Mouse (Mus musculus) cerebellum, adult 9-10 months (tissue): ENCODE measurements at regions not wholly inside any gene's neighbourhood (a gene's known extent, or its start where the extent isn't known, plus 50 kb on each side); places are given as distances from the start of the nearest gene placed in this dataset.

ENCODE experiments used
- DNase-seq: peaks from one replicate; pipeline ENCODE4 v3.0.0; 2022

DNA sequence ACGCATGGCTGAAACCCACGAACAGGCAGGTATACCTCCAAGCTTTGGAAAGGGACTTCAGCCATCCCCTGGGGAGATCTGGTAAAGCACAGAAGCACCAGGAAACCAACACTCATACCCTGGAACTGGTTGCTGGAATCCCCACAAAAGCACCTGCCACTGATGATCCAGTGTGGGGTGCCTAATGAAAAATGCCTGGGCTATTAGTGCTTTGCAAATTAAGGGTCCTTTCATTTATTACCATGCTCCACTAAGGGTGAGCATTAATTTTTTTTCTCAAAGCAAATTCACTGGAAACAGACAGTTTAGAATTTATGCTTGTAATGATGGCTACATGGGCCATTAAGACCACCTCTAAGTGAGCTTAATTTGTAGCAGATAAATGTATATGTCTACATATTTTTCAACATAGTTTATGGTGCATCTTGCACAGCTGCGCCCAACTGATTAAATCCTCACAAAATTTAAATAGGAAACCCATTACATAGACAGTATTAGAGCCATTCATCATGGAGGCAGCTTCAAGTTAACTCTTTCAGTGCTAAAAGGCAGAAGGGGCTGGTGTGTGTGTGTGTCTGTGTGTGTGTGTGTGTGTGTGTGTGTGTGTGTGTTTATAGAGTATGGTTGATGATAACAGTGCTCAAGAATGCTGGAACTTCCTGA lies 201.8 kb downstream of the Cbln1 start:
- DNase-seq: no peak

DNA sequence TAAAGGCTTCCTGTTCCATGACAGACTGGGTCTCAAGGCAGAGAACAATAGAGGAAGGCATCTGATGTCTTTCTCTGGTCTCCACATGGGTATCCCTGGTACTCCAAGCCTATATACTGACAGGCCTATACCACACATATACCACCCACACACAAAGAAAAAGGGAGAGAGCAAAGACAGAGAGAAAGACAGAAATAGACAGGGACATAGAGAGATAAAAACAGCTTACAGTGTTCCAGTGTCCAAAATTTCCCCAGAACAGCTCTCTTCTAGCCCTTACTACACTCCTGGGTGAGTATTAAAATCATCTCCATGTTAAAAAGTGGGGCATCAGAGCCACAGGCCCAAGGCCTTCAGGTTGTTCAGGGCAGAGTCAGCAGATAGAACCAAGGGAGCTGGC lies 204.2 kb downstream of the Cbln1 start:
- DNase-seq: no peak

DNA sequence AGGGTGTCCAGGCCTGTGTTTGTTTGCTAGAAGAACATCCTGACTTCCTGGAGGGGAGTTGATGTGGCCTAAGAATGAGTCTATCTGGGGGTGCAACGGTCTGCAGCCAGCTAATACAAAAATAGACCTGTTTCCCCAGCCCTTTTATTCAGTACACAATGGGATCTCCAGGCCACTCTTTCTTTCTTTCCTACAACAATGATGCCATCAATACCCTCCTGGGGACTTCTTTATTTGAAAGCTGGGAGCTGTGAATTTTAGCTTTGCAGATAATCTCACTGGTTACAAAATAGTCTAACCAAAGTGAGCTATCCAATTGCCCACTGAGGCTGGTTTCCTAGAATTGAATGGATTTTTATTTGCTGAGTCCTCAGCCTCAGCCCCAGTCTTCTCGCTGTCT lies 207.4 kb downstream of the Cbln1 start:
- no peak for DNase-seq

DNA sequence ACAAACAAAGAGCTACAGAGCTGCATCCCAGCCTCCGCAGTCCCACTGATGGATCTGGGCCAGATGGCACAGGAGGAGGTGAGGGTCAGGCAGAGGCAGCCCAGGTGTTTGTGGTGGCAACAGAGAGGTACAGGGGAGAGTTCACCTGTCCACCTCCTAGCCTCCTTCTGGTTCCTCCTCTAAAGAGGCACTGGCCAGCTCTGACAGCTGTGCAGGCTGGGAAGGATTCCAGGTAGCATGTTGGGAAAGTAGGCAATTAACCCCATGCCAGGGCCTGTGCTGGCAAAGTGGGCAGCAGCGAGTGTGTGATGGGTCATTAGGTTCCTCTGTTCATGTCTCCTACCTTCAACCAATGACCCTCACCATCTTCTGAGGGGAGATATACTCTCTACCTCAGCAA lies 212.1 kb downstream of the Cbln1 start:
- no peak for DNase-seq

DNA sequence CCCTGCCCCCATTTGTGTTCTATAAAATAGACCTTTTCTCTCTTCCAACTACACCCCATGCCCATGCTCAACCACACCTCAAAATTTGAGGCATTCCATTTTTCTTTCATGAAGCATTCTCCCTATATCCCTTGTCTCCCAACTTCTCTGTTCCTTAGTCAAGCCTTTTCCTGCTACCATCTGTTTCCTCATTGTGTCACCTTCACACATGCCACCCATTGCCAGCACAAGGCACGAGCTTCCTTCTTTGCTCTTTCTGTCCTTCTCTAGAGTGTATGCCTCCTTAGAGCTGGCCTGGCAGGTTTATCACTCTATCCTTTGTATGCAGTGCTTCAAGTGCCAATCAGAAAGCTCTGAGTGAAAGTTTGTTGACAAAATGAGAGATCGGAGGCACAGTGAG lies 229.7 kb downstream of the Cbln1 start:
- DNase-seq: no peak

DNA sequence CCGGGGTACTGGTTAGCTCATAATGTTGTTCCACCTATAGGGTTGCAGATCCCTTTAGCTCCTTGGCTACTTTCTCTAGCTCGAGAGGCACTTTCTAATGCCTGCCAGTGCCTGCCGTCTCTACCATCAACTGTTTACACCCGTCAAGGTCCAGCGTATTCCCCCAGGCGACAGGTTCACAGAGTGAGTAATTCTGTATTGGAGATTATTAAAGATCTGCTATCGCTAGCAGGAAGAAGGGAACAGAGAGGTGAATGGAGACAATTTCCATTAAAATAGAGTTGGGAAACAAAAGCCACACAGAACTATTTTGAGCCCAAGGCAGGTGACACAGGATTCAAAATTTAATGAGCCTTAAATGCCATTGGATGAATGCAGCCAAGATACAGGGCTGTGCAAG lies 235.2 kb downstream of the Cbln1 start:
- no peak for DNase-seq

DNA sequence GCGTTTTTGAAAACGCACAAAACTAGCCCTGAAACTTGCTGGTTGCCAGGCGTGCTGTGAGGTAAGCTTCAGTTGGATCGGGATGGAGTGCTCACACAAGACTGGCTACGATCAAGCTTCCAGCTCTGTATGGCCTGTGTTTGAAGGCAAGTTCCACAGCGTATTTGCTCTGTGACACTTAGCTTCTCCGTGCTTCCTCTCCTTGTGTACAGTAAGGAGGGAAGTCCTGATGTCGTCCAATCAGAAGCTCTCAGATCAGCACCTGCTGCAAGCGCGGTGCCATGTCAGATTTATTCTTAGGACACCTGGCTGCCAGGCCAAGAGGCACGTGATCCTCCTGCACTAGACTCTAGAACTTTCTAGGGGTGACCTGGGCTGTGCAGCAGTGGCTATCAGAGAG lies 236.0 kb downstream of the Cbln1 start:
- no peak for DNase-seq

DNA sequence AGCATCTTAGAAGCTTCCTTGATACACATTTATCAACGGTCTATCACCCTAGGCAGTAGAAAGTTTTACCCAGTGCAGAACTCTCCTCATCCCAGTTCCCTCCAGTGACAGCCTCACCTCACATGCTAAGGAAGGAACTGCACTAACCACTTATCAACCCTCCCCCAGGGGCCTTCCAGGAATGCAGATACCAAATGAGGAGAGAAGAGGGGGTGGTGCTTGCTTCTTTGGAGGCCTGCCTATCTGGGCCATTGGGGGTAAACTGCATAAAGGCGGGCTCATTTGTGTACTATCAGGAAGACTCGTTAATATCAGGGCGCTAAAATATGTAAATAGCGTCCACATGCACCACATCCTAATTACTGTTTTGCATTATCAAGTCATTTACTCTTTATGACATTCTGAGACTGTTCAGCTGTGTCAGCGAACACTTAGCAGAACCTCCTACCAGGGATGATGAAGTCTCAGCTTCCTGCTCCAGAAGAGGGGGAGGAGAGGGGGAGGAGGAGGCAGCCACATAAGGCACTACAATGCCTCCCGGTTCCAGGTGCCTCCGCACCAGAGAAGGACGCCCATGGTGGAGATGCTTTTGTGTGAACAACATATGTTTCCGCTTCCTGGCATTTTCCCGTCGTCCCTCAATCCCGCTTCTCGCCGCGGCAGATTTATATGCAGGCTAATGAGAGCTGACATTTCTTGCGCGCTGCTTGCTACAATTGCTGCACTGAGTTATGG lies 236.9 kb downstream of the Cbln1 start:
- DNase-seq: peak; percentile 86

DNA sequence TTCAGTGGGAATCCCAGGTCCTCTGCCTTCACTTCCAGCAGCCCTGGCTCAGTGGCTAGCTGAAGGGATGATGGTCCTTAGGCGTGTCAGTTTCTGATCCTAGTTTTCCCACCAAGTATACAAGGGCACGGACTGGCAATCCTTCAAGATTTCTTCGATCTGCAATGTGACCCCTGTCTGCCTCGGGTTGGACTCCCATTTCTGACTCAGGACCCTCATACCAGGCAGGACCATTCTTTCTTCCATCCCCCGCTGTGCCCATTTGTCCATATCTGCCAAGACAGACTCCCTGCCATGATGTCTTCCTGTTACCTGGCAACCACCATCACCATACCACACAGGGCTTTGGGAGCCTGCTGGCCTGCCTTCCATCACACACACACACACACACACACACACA lies 238.1 kb downstream of the Cbln1 start:
- DNase-seq: peak; percentile 96

DNA sequence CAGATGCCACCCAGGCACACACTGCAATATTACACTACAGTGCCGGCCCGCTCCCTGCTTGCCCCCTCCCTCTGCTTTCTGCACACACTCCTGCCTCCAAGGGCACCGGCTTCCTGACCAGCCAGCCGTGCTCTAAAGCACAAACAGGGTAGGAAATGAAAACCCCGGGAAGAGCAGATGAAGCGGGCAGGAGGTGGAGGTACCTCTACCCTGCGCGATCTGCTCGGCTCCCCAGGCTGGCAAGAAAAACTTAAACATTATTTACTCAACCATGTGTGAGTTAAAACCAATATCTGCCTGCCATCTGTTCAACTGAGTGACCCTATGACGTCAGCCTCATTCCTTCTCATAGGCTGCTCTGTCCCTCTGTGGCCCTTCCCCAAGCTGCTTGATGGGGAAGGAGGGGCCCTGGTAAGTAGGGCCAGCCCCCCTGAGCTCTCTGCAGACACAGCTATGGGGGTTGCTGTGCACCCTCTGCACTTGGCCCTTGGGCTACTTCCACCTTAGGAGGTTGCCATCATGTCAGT lies 238.5 kb downstream of the Cbln1 start:
- DNase-seq: peak; percentile 99

DNA sequence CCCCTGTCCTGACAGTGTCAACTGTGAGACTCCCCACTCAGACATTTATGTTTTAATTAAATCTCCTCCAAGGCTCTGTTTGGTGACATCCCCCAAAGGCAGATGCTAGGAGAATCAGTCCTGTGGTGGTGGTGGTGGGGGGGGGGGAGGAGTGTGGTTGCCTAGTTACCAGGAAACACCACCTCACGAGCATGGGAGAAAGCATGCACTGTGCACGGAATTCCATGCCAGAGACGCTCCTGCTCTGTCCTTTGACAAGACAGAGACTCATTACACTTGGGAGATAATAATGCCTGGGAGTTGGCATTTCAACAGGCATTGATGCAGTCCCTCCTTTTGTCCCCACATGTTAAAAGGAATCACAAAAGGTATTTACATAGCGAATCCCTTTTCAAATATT lies 240.6 kb downstream of the Cbln1 start:
- peak; percentile 46 for DNase-seq

DNA sequence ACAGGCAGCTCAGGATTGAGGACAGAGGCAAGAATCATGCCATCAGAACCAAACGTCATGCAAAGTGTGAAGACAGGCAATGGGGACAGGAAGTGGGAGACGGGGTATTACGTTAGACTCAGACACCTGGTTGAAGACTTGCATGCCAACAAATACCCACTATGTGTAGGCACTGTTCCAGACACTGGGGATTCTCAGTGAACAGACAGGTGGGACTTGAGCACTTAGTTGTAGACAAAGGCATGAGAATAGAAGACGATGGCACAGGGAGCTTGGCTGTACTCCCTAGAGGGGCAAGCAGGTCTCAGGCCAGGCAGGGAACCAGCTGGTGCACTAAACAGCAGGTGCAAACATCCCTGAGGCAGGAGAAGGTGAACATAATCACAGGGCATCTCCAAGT lies 242.3 kb downstream of the Cbln1 start:
- peak; percentile 75 for DNase-seq

DNA sequence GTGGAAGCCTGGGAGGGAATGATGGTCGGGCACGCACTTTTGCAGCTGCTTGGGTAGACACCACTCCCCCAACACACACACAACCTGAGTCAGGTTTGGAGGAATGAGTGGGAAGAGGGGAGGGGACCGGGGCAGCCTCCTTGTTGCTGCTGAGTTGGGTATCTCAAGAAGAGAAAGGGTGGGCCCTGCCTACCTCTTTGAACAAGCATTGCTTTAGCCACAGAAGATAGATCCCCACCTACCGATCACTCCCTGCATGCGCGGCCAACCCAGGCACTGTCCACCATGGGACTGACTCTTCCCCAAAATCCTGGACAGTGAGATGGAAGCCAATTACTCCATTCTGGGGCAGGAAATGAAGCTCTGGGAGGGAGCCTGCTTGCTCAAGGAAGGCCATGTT lies 243.2 kb downstream of the Cbln1 start:
- DNase-seq: no peak

DNA sequence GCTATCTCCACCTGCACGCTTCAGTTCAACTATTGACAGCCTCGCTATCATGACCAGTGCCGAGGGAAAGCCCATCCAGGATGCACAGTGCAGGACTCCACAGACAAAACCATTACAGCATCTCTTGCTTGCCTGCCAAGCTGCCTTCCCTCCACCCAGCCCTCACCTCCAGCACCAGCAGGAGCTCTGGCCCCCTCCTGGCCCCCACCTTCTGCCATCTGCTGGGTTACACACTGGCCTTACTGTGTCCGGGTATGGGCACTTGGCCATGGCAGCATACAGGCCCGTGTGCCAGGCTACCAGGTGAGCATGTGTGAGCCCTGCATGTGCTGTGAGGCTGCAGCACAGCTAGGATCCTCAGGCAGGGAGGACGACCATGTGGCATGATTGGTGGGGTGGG lies 243.6 kb downstream of the Cbln1 start:
- peak; percentile 100 for DNase-seq

DNA sequence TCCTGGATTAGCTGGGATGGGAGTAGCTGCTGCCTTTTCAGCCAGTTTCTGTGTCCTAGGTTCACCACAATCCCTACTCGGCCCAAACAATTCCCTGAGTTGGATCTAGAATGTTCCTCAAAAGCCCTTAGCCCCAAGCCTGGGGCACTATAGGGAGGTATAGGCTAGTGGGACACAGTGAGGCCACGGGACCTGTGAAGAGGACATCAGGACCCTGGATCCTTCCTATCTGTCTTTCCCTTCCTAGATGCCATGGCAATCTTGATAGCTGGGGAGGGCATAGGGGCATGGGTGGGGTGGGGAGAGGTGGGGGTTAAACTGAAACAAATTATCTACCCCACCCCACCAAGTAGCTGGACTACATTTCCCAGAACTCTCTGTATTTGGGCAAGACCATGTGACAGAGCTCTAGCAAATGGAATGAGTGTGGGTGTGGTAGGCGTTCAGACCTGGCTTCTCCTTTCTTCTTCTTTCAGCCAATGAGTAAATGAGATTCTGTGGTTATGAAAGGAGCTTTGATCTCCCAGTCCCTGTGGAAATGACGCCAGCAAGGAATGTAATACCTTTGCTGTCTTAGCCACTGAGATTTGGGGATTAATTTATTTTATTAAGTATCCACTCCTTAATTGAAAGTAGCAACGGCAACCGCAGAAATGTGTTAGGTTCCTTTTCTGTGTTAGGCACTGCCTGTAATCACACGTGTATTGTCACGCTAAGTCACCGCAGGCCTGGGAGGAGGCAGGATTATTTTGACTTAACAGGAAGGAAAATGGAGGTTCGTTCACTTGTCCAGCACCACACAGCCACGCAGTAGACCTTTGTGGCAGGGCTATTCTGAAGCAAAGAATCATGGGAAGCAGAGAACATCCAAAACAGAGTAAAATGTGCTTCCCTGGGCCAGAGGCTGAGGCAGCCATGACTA lies 246.6 kb downstream of the Cbln1 start:
- peak; percentile 67 for DNase-seq

DNA sequence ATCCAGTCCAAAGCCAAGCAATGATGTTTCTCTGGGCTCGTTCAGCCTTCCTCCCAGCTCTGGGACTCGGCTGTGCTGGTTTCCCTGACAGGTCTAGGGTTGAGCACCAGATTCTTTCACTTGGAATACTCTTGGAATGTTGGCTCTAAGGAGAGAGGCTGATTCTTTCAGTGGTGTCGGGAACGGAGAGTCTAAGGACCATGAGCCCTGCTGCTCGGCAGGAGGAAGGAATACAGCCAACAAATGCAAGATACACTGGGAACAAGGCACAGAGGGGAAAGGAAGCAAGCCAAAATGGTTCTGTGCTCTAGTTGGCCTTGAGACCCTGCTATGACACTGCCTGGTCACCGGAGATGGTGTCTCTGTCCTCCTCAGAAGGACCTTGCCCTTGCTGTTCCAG lies 251.8 kb downstream of the Cbln1 start:
- DNase-seq: peak; percentile 71

DNA sequence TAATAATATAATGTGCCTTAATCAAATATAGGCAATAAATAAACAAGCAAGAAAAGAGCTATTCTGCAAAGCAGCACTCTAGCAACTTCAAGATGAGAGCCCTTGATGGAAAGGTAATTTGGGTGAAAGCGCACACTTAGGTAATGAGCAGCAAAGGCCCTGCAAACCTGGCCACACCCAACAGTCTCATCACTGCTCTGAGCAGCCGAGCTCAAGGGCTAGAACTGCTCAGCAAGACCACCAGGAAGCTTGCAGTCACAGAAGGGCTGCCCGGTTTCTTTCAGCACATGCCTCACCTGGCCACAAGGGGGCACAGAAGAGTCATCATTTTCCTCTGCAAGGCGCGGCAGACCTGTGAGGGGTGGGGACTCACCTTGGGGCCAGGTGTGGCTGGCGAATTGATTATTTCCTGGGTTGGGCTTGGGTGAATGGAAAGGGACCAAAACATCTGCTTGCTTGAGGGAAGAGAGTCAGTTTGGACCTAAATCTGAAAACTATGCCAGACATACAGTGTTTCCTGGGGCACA lies 253.4 kb downstream of the Cbln1 start:
- DNase-seq: peak; percentile 88

DNA sequence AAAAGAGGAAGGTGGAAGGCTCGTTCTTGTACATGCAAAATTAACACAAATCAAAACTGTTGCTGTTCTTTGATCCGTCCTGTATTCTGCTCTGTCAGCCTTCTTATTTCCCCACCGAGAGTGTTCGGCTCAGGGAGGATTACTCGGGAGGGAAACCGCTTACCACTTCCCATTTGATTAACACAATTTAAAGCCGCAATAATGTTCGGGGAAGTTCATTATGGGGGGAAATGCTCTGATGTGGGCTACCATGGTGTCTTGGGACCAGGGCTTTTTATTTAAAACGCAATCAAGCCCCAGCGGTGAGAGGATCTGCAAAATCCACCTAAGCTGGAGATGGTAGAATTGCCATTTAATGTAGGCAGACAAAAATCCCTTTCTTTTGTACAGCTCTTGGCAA lies 257.4 kb downstream of the Cbln1 start:
- DNase-seq: no peak

DNA sequence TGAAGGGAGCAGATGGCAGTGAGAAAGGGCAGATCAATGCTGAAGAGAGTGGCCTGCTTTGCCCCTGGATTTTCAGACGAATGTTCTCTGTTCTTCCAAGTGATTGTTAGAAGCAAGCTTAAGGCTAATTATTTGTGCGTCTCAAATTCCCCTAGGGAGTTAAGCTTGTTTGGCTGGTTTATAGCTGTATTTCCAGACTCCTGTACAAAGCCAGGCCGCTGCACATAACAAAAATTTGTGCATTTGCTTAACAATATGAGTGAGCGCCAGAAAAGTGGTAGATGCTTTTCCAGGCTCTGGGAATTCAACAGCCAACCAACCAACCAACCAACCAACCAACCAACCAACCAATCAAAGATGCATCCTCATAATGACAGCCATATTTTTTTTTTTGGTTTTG lies 261.9 kb downstream of the Cbln1 start:
- DNase-seq: no peak

DNA sequence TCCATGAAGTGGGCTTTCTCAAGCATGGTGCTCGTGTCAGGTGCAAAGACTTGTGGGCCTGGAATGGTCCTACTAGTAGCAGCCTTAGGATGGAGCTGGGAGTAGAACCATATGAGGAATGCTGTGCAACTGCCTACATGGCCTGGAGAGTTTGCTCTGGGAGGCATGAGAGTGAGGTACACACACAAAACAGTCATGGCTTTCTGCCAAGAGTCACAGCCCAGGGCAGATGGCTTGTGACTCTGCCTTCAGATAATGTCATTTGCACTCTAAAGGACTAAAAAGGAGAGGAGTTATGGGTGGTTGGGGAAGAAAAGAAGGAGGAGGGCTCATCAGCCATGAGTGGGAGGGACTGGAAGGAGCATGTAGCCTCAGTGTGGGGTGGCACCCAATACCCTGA lies 263.1 kb downstream of the Cbln1 start:
- peak; percentile 84 for DNase-seq

DNA sequence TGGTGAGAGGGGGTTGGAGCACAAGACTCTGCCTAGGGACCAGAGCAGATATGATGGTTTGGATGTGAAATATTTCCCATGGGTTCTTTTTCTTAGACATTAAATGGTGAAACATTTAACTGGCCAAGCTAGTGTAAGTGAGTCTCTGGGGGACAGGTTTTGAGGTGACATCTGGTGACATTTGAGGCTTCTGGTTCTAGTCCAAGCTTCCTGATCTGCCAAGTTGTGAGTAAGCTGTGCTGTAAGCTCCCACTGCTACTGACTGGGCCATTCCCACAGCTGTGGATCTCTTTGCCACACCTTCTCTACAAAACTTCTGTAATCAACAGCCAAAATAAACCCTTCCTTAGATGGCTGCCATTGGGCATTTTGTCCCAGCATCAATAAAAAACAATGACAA lies 264.4 kb downstream of the Cbln1 start:
- DNase-seq: peak; percentile 61

DNA sequence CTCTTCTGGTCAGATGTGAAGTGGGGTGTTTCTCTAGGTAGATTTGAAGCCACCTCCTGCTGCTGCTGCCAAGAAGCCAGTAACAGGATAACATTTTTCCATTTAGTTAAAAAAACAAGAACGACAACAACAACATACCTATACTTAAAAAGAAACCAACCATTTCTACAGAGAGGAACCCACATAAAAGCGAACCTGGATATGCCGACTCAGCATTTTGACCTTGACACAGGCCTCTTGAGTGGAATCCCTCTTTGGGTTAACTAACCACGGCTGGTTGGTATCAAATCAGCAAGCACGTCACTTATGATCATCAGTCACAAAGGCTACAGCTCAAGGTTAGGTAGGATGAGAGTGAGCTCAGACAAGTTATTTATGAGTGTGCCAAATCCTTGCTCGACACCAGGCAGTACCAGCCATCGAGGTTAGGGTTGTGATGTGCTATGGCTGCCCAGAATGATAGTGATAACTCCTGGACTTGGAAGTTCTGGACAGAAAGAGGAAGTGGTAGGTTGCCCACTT lies 269.7 kb downstream of the Cbln1 start:
- DNase-seq: no peak
